In the genomic region with DNA sequence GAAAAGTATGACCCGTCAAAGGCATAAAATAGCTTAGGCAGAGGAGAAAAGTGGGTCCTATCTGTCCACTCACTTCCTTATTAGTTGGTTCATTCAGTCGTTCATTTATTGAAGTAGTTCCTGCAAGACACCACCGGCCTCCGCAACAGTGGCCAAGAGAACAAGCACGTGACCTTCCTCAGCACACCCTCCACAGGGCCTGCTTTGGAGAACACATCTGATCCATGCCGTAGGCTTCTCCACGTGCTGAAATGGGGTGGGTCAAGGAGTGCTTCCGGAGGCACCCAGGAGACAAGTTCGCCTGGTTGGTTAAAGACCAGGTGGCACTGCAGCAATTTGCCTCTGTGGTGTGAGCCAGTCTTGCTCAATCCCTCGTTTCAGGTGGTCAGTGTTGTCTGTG, we compare ENCODE assay signal across 24 mouse cellular contexts.
DNase-seq lines count a peak whose midpoint lies in the region; ATAC-seq and TF ChIP-seq lines count a peak whose summit lies in the region.
"Had no signal": no experiment of that assay in that cellular context is flagged by ENCODE, and none has a peak within 500 bp of the region (broad histone marks: within the 10 kb centered on the region; RNA-seq: fewer than 3 reads in every experiment).

No protein-coding gene starts in this region.

- TF ChIP-seq CTCF in lung, embryonic 14.5 days (IDR thresholded peaks at IDR 0.05; ENCODE audit: low read depth), result no peak
- no peak for TF ChIP-seq CTCF in lung, adult 2 months (IDR thresholded peaks at IDR 0.05; ENCODE audit: insufficient read depth, low read length)

- H3K27ac ChIP-seq in hindbrain, embryonic 13.5 days, result 0 out of 2 replicates have a peak overlapping the region, but pooled peaks have one; percentile 3
- H3K27ac ChIP-seq in hindbrain, embryonic 14.5 days, result no peak overlapping the region
- no peak overlapping the region for H3K27ac ChIP-seq in lung, embryonic 14.5 days (ENCODE audit: low read depth)
- H3K27ac ChIP-seq in intestine, embryonic 16.5 days (ENCODE audit: low read length), result no peak overlapping the region
- H3K27ac ChIP-seq: embryonic facial prominence, embryonic 13.5 days; embryonic facial prominence, embryonic 15.5 days; forebrain, embryonic 10.5 days; forebrain, embryonic 12.5 days had no signal

- no peak for ATAC-seq in hindbrain, embryonic 13.5 days (ENCODE audit: low FRiP score)
- ATAC-seq in hindbrain, embryonic 14.5 days (ENCODE audit: low FRiP score), result no peak
- ATAC-seq in lung, embryonic 14.5 days (ENCODE audit: insufficient read depth), result 0 out of 2 replicates have a peak, but pooled peaks have one; percentile 39
- peak; percentile 65 for ATAC-seq in intestine, embryonic 16.5 days
- ATAC-seq: forebrain, embryonic 14.5 days had no signal

- H3K4me1 ChIP-seq in hindbrain, embryonic 13.5 days (replicated peaks), result peaks cover 54% of the 10 kb centered on the region
- H3K4me1 ChIP-seq in hindbrain, embryonic 14.5 days (replicated peaks; ENCODE audit: control insufficient read depth, insufficient read depth, low read length), result peaks cover 31% of the 10 kb centered on the region
- H3K4me1 ChIP-seq in lung, embryonic 14.5 days (ENCODE audit: insufficient read depth), result peaks cover 11% of the 10 kb centered on the region
- peaks cover 8% of the 10 kb centered on the region; the same call in 1 of the 2 replicates for H3K4me1 ChIP-seq in lung, adult 2 months (ENCODE audit: control insufficient read depth, insufficient read depth, low read length)
- peaks cover 16% of the 10 kb centered on the region; the same call in 1 of the 2 replicates for H3K4me1 ChIP-seq in intestine, embryonic 16.5 days (ENCODE audit: control insufficient read depth, insufficient read depth, low read length)

- no peak overlapping the region for H3K9ac ChIP-seq in hindbrain, embryonic 13.5 days
- no peak overlapping the region for H3K9ac ChIP-seq in hindbrain, embryonic 14.5 days
- H3K9ac ChIP-seq in lung, embryonic 14.5 days, result no peak overlapping the region
- no peak overlapping the region for H3K9ac ChIP-seq in intestine, embryonic 16.5 days (ENCODE audit: low read depth, low read length)
- H3K9ac ChIP-seq: embryonic facial prominence, embryonic 13.5 days; embryonic facial prominence, embryonic 15.5 days; forebrain, embryonic 12.5 days had no signal

- no peaks in the 10 kb centered on the region for H3K27me3 ChIP-seq in hindbrain, embryonic 13.5 days
- no peaks in the 10 kb centered on the region for H3K27me3 ChIP-seq in hindbrain, embryonic 14.5 days (ENCODE audit: control insufficient read depth, insufficient read depth, low read length)
- no peaks in the 10 kb centered on the region; the same call in 1 of the 2 replicates for H3K27me3 ChIP-seq in lung, embryonic 14.5 days (ENCODE audit: insufficient read depth, low read length)
- no peaks in the 10 kb centered on the region for H3K27me3 ChIP-seq in intestine, embryonic 16.5 days (replicated peaks; ENCODE audit: control insufficient read depth, insufficient read depth, low read length)
- H3K27me3 ChIP-seq: embryonic facial prominence, embryonic 13.5 days; embryonic facial prominence, embryonic 15.5 days had no signal

- H3K4me3 ChIP-seq in hindbrain, embryonic 13.5 days, result no peak overlapping the region
- H3K4me3 ChIP-seq in hindbrain, embryonic 14.5 days (replicated peaks; ENCODE audit: low read length), result no peak overlapping the region
- no peak overlapping the region for H3K4me3 ChIP-seq in lung, embryonic 14.5 days (ENCODE audit: low read depth, low read length)
- no peak overlapping the region for H3K4me3 ChIP-seq in lung, adult 2 months (replicated peaks; ENCODE audit: extremely low read depth, low read depth, low read length)
- H3K4me3 ChIP-seq in intestine, embryonic 16.5 days (ENCODE audit: low read length), result no peak overlapping the region
- H3K4me3 ChIP-seq: embryonic facial prominence, embryonic 13.5 days; embryonic facial prominence, embryonic 15.5 days; erythroblast, embryonic 14.5 days; forebrain, embryonic 10.5 days; forebrain, embryonic 12.5 days had no signal

- no peaks in the 10 kb centered on the region for H3K9me3 ChIP-seq in hindbrain, embryonic 13.5 days
- H3K9me3 ChIP-seq in hindbrain, embryonic 14.5 days (ENCODE audit: control insufficient read depth, low read length), result no peaks in the 10 kb centered on the region
- no peaks in the 10 kb centered on the region for H3K9me3 ChIP-seq in lung, embryonic 14.5 days (ENCODE audit: low read depth, low read length)
- no peaks in the 10 kb centered on the region for H3K9me3 ChIP-seq in intestine, embryonic 16.5 days (ENCODE audit: control insufficient read depth, low read length)
- H3K9me3 ChIP-seq: embryonic facial prominence, embryonic 13.5 days; embryonic facial prominence, embryonic 15.5 days; forebrain, embryonic 10.5 days; forebrain, embryonic 12.5 days had no signal

- no peak for TF ChIP-seq POLR2A in lung, adult 2 months (IDR thresholded peaks at IDR 0.05; ENCODE audit: borderline replicate concordance, extremely low read depth, low read depth, low read length)

- DNase-seq in hindbrain, embryonic 14.5 days (ENCODE audit: low spot score), result no peak
- DNase-seq in lung, embryonic 14.5 days, result peak; percentile 19
- DNase-seq in lung, adult 2 months, result no peak
- peak; percentile 10 for DNase-seq in lung, postnatal 36 days
- no peak for DNase-seq in lung, postnatal 25 days (ENCODE audit: low spot score)
- no peak for DNase-seq in layer of hippocampus, postnatal 14 days (ENCODE audit: low spot score in 2 of 2)
- DNase-seq: adrenal gland, adult 2 months; adrenal gland, postnatal 10 days; adrenal gland, postnatal 25 days; cerebellum, adult 11 months; cerebellum, adult 18-20 months; cerebellum, adult 8-10 months; cerebellum, adult 9-11 months; cerebellum, postnatal 14 days; cerebellum, postnatal 36 days; embryo, embryonic 11 days had no signal

- no peak overlapping the region for H3K4me2 ChIP-seq in hindbrain, embryonic 13.5 days
- H3K4me2 ChIP-seq in hindbrain, embryonic 14.5 days (replicated peaks), result no peak overlapping the region
- no peak overlapping the region for H3K4me2 ChIP-seq in lung, embryonic 14.5 days
- H3K4me2 ChIP-seq in intestine, embryonic 16.5 days (ENCODE audit: low read depth, low read length), result no peak overlapping the region
- H3K4me2 ChIP-seq: embryonic facial prominence, embryonic 13.5 days; embryonic facial prominence, embryonic 15.5 days; forebrain, embryonic 12.5 days had no signal

- H3K36me3 ChIP-seq in hindbrain, embryonic 13.5 days, result no peaks in the 10 kb centered on the region
- H3K36me3 ChIP-seq in hindbrain, embryonic 14.5 days (replicated peaks; ENCODE audit: control insufficient read depth, insufficient read depth), result no peaks in the 10 kb centered on the region
- no peaks in the 10 kb centered on the region for H3K36me3 ChIP-seq in lung, embryonic 14.5 days (ENCODE audit: insufficient read depth)
- H3K36me3 ChIP-seq in intestine, embryonic 16.5 days (ENCODE audit: control insufficient read depth, insufficient read depth, low read length), result no peaks in the 10 kb centered on the region
- H3K36me3 ChIP-seq: embryonic facial prominence, embryonic 13.5 days; embryonic facial prominence, embryonic 15.5 days; forebrain, embryonic 10.5 days; forebrain, embryonic 12.5 days had no signal

- WGBS in hindbrain, embryonic 13.5 days, result 86% methylated on average over 10 of the region's 10 CpGs
- WGBS in hindbrain, embryonic 14.5 days, result 85% methylated on average over 10 of the region's 10 CpGs
- WGBS in lung, embryonic 14.5 days, result 40% methylated on average over 10 of the region's 10 CpGs
- 61% methylated on average over 10 of the region's 10 CpGs for WGBS in lung, adult 2 months
- WGBS in intestine, embryonic 16.5 days, result 45% methylated on average over 10 of the region's 10 CpGs

Comparison
In these comparisons a context has a peak if more than half of its experiments do, and no peak if none do; other contexts are left out.
1. DNase-seq: peak in lung, embryonic 14.5 days (single experiment) and lung, postnatal 36 days (single experiment); none in hindbrain, embryonic 14.5 days (single experiment), lung, adult 2 months (single experiment), lung, postnatal 25 days (single experiment) and layer of hippocampus, postnatal 14 days (0 of 2).
2. ATAC-seq: peak in lung, embryonic 14.5 days (single experiment) and intestine, embryonic 16.5 days (single experiment); none in hindbrain, embryonic 13.5 days (single experiment) and hindbrain, embryonic 14.5 days (single experiment).